Mouse (Mus musculus): ENCODE measurements around the gene Olfr829.
"Not testable (repeated sequence)": the region's sequence is repeated elsewhere in the genome, so short reads cannot be mapped to it uniquely, and the experiment has no call there.

Olfr829 gene

DNA sequence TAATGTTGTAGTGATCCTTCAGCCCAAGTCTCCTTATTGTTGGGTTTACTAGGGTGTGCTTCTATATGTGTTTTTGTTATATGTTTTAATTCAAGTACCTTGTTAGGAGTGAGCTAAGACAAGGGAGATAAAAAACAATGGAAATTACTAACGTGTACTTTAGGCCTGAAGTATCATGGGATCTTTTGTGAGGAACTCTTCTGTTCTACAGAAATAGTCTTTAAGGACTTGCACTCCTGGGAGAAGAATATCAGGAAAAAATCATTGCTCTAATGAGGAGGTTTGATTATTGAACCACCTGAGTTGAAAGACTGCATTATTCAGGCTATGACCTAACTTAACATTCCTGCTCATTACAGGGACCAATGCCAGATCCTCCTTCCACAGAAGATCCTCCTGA, at the start of gene Olfr829:
Gene Olfr829 (plus strand): TSS at position 301 of the 400 bp plus-strand sequence.
- no peak for DNase-seq

GRCm38 (mm10) chr9:18819426-18819825, 35.3 kb upstream of the Olfr829 start, which contains the start of gene Olfr828:
Gene Olfr828, minus strand, starts transcription at chr9:18819526.
- no peak for DNase-seq

DNA sequence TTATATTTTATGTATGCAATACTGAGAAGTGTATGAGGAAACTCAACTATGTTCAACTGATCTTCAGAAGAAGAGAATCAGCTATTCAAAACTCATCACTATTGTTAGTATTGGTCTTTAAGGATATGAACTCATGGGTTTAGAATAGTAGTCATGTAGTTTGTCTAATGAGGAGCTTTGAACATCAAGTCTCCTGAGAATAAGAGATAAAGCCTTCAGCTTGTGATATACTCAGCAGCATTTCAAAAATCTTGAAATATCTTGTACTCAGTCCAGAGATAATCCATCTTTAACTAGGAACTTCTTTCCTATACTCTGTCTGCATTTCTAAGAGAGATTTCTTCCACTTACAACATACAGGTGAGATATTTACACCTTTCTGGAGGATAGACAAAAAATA, 19.7 kb downstream of the Olfr829 start, which contains the start of gene Olfr830:
Gene Olfr830 (plus strand): TSS at position 301 of the 400 bp plus-strand sequence.
- no peak for DNase-seq

DNA sequence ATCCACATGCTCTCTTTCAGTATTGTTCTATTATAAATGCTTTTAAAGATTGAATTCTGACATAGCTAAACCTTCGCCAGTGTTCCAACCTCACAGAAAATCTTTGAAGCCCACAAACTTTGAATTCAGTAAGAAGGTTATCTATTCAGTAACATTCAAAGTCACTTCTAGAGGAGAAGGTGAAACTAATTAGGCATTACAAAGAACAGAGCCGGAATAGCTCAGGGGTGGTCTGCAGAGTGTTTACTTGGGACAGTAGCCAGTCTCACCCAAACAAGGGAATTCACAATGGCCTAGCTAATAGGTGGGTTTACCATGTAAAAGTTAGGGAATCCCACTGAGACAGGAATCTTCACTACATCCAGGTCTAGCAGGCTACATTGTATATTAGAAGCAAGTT, 53.0 kb downstream of the Olfr829 start:
- DNase-seq, result not testable (repeated sequence)
